In genomic region chr2:161808086-161808801, GRCm38 (mm10) we compare ENCODE assay signal across 12 mouse cellular contexts.
DNase-seq lines count a peak whose midpoint lies in the region; ATAC-seq and TF ChIP-seq lines count a peak whose summit lies in the region.
"Had no signal": no experiment of that assay in that cellular context is flagged by ENCODE, and none has a peak within 500 bp of the region (broad histone marks: within the 10 kb centered on the region; RNA-seq: fewer than 3 reads in every experiment).

No protein-coding gene starts in this region.

- H3K27ac ChIP-seq in kidney, adult 2 months (ENCODE audit: insufficient read depth, low read depth, low read length) = no peak overlapping the region
- H3K27ac ChIP-seq in left cerebral cortex, adult 2 months = 0 out of 2 replicates have a peak overlapping the region, but pooled peaks have one; percentile 40
- H3K27ac ChIP-seq: liver, embryonic 14.5 days; neural tube, embryonic 13.5 days had no signal

- no peaks in the 10 kb centered on the region for H3K4me1 ChIP-seq in kidney, adult 2 months (ENCODE audit: control insufficient read depth, insufficient read depth, low read length)

- ATAC-seq in monocyte, adult 5-6 weeks (replicated peaks; ENCODE audit: insufficient number of reproducible peaks, low FRiP score, low TSS enrichment, poor library complexity, severe bottlenecking) = no peak

- H3K27me3 ChIP-seq in kidney, adult 2 months (replicated peaks; ENCODE audit: control insufficient read depth, insufficient read depth, low read length) = no peaks in the 10 kb centered on the region
- H3K27me3 ChIP-seq: neural tube, embryonic 13.5 days had no signal

- H3K36me3 ChIP-seq in kidney, adult 2 months (ENCODE audit: control insufficient read depth, insufficient read depth, low read length) = no peaks in the 10 kb centered on the region
- H3K36me3 ChIP-seq: neural tube, embryonic 13.5 days had no signal

- peak; percentile 48 to 61 for DNase-seq in cerebellum, postnatal 14 days
- DNase-seq in cerebellum, postnatal 36 days = no peak
- DNase-seq in kidney, postnatal 4 days = peak; percentile 36 to 47
- DNase-seq in kidney, adult 2 months = no peak
- DNase-seq in brain, adult 2 months (ENCODE audit: low read depth, low spot score) = peak; percentile 79
- DNase-seq in left cerebral cortex, adult 2 months (ENCODE audit: extremely low spot score in 1 of 2, low spot score in 2 of 2) = peak in 1 of 2 experiments; percentile 48
- DNase-seq in urinary bladder, postnatal 36 days (ENCODE audit: low spot score in 2 of 2) = no peak
- DNase-seq: adrenal gland, postnatal 25 days; cerebellum, adult 8-10 months had no signal

- no peak for TF ChIP-seq POLR2A in kidney, adult 2 months (IDR thresholded peaks at IDR 0.05; ENCODE audit: low read depth, low read length)

- intact Hi-C loops in left cerebral cortex, adult 2 months (cut with DNase I) = loop anchor here (10.0 kb wide), 2 partner anchors 87 to 467 kb away; no protein-coding TSS in a partner anchor

- WGBS in kidney, adult 2 months = 56% methylated on average over 9 of the region's 9 CpGs

- no peak for TF ChIP-seq CTCF in kidney, adult 2 months (conservative IDR thresholded peaks at IDR 0.05; ENCODE audit: insufficient read depth, insufficient read length, low read depth, low read length)
- no peak for TF ChIP-seq CTCF in left cerebral cortex, adult 2 months (IDR thresholded peaks at IDR 0.05)

- no peak overlapping the region for H3K4me3 ChIP-seq in kidney, adult 2 months (ENCODE audit: insufficient read depth, low read depth, low read length)
- H3K4me3 ChIP-seq in left cerebral cortex, adult 2 months = no peak overlapping the region
- H3K4me3 ChIP-seq: neural tube, embryonic 13.5 days had no signal

Comparison
In these comparisons a context has a peak if more than half of its experiments do, and no peak if none do; other contexts are left out.
1. DNase-seq: peak in cerebellum, postnatal 14 days (2 of 2), kidney, postnatal 4 days (2 of 2) and brain, adult 2 months (single experiment); none in cerebellum, postnatal 36 days (0 of 2), kidney, adult 2 months (single experiment) and urinary bladder, postnatal 36 days (0 of 2).